Mouse (Mus musculus) kidney, adult 2 months (tissue): ENCODE measurements at regions not wholly inside any gene's neighbourhood (a gene's known extent, or its start where the extent isn't known, plus 50 kb on each side); places are given as distances from the start of the nearest gene placed in this dataset.

Experiments
- CTCF ChIP-seq: fragments of 200-500 bp; conservative IDR thresholded peaks from 2 replicates; pipeline ENCODE4 v1.5.1; 2011; ENCODE audit warnings: low read depth, mild to moderate bottlenecking, control low read depth, low read length, moderate library complexity, mixed read lengths; ENCODE audit not compliant: insufficient read depth, insufficient read length
- POLR2A ChIP-seq: fragments of 200-500 bp; IDR thresholded peaks from one replicate; pipeline ENCODE4 v1.6.1; 2011; ENCODE audit warnings: low read depth, low read length, control low read depth

DNA sequence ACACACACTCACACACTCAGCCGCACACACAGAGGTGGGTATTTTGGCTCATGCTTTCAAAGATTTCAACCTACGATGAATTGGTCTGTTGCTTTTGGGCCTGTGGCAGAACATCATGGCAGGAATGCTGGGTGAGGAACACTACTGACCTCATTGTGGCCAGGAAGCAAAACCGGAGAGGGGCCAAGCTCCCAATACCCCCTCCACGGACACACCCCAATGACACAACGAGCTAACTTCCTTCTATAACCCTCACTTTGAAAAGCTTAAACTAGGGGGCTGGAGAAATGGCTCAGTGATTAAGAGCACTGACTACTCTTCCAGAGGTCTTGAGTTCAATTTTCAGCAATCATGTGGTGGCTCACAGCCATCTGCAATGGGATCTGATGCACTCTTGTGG, 63.8 kb upstream of the Kcng1 start:
- no peak for TF ChIP-seq POLR2A
- TF ChIP-seq CTCF, result no peak
